Mouse (Mus musculus) activated CD4-positive, CD25-positive, alpha-beta regulatory T cell, adult 9 weeks (primary cell): ENCODE results near the gene Prrt3. TPM values are rescaled to one million over a fixed set of nuclear protein-coding genes. Genes with fewer than 3 reads are reported as not detected.

Experiments used
- polyA plus RNA-seq: library from polyadenylated mRNA; unstranded; fragments of 100-300 nt; shearing (Covaris generic); gene quantifications from one replicate; pipeline ENCODE4 v1.2.1, GENCODE M21; 2017

The Prrt3 gene
- 0.33 TPM for polyA plus RNA-seq

DNA sequence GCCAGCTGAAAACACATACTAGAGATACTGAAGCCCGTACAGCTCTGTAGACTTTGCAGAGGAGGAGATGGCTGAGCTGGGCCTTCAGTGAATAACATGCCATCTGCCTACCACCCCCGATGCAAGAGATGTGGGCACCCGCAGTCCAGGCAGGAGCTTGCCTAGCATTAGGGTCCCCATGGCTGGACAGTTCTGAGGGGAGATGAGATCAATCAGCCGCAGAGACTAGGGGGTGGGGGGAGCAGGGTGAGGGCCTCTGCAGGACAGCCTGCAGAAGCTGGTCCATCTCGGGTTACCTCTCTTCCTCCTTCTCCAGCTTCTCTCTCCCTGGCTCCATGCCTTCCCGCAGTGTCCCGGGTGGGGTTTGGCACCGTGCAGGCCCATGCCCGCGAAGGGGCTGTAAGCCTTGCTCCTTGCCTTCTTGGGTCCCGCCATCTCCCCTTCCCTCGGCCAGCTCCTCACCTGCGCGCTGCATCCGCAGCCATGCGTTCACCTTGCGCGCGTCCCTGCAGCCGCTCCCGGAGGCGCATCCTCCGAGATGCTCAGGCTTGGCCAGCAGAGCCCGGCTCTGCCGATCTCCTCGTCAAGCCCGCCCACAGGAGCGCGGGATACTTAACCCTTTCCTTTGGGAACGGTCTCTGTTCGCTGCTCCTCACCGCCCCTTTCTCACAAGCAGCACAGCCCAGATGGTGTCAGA is at the start of gene Prrt3:
TSS of gene Prrt3 (minus strand) at position 544 of the 697 bp plus-strand sequence.

GRCm38 (mm10) chr6:113530932-113531839 is 29.5 kb upstream of the Prrt3 start, which contains the start of the genes Emc3 and Fancd2:
Gene Emc3, minus strand, starts transcription at chr6:113531652.
Gene Fancd2, plus strand, starts transcription at chr6:113531682.

DNA sequence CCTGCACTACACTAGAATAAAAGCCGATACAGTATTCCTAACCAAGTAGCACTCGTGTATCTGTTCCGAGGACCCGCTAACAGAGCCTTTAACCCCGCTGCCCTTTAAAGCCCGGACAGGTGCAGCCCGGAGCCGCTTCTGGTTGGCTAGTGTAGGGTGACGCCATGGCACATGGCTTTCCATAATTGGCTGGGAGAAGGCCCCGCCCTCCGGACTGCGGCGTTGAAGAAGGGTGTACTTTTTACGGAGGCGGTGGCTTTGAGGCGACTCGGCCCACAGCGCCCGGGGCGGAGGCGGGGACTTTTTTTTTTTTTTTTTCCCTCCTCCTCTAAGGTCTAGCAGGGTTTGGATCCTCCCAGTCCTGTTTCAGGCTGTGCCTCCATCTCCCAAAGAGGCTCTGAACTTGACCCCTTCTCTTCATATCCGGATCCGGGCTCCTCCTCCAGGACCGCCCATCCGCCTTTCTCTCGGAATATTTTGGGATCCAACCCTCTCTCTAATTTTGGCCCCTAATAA is 18.6 kb downstream of the Prrt3 start, which contains the start of gene Creld1:
TSS of gene Creld1 (plus strand) at position 198 of the 516 bp plus-strand sequence.

GRCm38 (mm10) chr6:113471297-113471936 is 30.3 kb downstream of the Prrt3 start, which contains the start of gene Il17rc:
Gene Il17rc, plus strand, starts transcription at chr6:113471427.

DNA sequence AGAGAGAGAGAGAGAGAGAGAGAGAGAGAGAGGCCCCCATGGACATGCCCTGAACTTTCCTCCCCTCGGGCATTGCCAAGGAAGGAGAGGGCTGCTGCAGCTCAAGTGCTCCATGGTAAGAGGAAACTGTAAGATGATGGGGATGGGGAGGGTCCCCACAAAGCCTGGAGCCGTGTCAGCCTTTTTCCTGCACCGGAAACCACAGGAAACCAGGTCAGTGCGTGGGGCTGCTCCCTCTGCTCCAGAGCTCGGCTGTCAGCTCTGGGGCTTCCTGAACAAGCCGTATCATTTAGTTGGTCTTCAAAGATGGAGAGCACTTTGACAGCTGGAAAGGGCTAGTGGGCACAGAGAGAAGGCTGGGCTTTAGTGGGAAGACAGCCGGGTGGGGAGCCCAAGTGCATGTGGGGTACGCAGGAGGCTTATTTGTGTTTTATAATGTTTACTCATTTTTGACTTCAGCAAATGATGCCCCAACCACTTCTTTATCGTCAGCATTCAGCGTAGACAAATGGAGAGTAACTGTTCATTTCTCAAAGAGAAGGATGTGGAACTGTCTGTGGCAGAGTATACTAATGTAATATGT is 43.7 kb downstream of the Prrt3 start, which contains the start of gene Il17re:
TSS of gene Il17re (plus strand) at position 533 of the 583 bp plus-strand sequence.

Other genes with a start within 250 kb of the Prrt3 start
- 0.13 TPM for gene Cpne9, start 219.6 kb downstream of the Prrt3 start, polyA plus RNA-seq
- gene Brpf1, start 194.8 kb downstream of the Prrt3 start, polyA plus RNA-seq, result 42.7 TPM
- 12.8 TPM for gene Ogg1, start 175.0 kb downstream of the Prrt3 start, polyA plus RNA-seq
- 3.2 TPM for gene Camk1, start 157.9 kb downstream of the Prrt3 start, polyA plus RNA-seq
- gene Tada3, start 124.0 kb downstream of the Prrt3 start, polyA plus RNA-seq, result 73.2 TPM
- gene Arpc4, start 123.8 kb downstream of the Prrt3 start, polyA plus RNA-seq, result 625 TPM
- 17.0 TPM for gene Ttll3, start 112.7 kb downstream of the Prrt3 start, polyA plus RNA-seq
- 13.1 TPM for gene Rpusd3, start 82.6 kb downstream of the Prrt3 start, polyA plus RNA-seq
- not detected for gene Cidec, start 66.2 kb downstream of the Prrt3 start, polyA plus RNA-seq
- 60.5 TPM for gene Jagn1, start 59.4 kb downstream of the Prrt3 start, polyA plus RNA-seq
- not detected for gene Il17re, start 43.4 kb downstream of the Prrt3 start, polyA plus RNA-seq
- 0.26 TPM for gene Il17rc, start 30.5 kb downstream of the Prrt3 start, polyA plus RNA-seq
- gene Creld1, start 18.6 kb downstream of the Prrt3 start, polyA plus RNA-seq, result 12.7 TPM
- 104 TPM for gene Emc3, start 29.7 kb upstream of the Prrt3 start, polyA plus RNA-seq
- gene Fancd2, start 29.8 kb upstream of the Prrt3 start, polyA plus RNA-seq, result 2.4 TPM
- not detected for gene Fancd2os, start 98.8 kb upstream of the Prrt3 start, polyA plus RNA-seq
- gene Brk1, start 102.8 kb upstream of the Prrt3 start, polyA plus RNA-seq, result 279 TPM
- 31.9 TPM for gene Vhl, start 122.0 kb upstream of the Prrt3 start, polyA plus RNA-seq
- 64.7 TPM for gene Irak2, start 136.5 kb upstream of the Prrt3 start, polyA plus RNA-seq
- gene Tatdn2, start 195.1 kb upstream of the Prrt3 start, polyA plus RNA-seq, result 2.2 TPM
- gene Ghrl, start 217.9 kb upstream of the Prrt3 start, polyA plus RNA-seq, result not detected
- 184 TPM for gene Sec13, start 238.8 kb upstream of the Prrt3 start, polyA plus RNA-seq